Mouse (Mus musculus): ENCODE data around the gene Cd59a. TPM values are rescaled to one million over a fixed set of nuclear protein-coding genes. Genes with fewer than 3 reads are reported as not detected.
"Not testable (repeated sequence)": the region's sequence is repeated elsewhere in the genome, so short reads cannot be mapped to it uniquely, and the experiment has no call there.

Gene Cd59a
- polyA plus RNA-seq, 1 experiment from 2014 or later: 12.4 TPM

GRCm38 (mm10) chr2:104111170-104111797, 15.7 kb downstream of the Cd59a start:
- not testable (repeated sequence) for ATAC-seq (replicated peaks); H3K9ac ChIP-seq; H3K4me2 ChIP-seq; H3K27me3 ChIP-seq (replicated peaks); H3K27ac ChIP-seq; H3K36me3 ChIP-seq (replicated peaks); H3K4me1 ChIP-seq; H3K9me3 ChIP-seq; H3K4me3 ChIP-seq
- 100% methylated on average over 1 of the region's 1 CpGs for WGBS

- not testable (repeated sequence) for H3K4me3 ChIP-seq; H3K27ac ChIP-seq; H3K9ac ChIP-seq; H3K4me2 ChIP-seq; H3K4me1 ChIP-seq; H3K36me3 ChIP-seq (replicated peaks); H3K9me3 ChIP-seq; H3K27me3 ChIP-seq (replicated peaks); ATAC-seq (replicated peaks)
Measured at GRCm38 (mm10) chr2:104113563-104113962, 18.0 kb downstream of the Cd59a start.

- 79% methylated on average over 3 of the region's 3 CpGs for WGBS
- no peaks in the 10 kb centered on the region for H3K36me3 ChIP-seq (replicated peaks)
- no peaks in the 10 kb centered on the region for H3K4me1 ChIP-seq
- no peaks in the 10 kb centered on the region for H3K9me3 ChIP-seq
- no peak overlapping the region for H3K9ac ChIP-seq
- no peak for ATAC-seq (replicated peaks)
- H3K27ac ChIP-seq: no peak overlapping the region
- no peaks in the 10 kb centered on the region for H3K27me3 ChIP-seq (replicated peaks)
- H3K4me3 ChIP-seq: no peak overlapping the region
- no peak overlapping the region for H3K4me2 ChIP-seq
Measured at GRCm38 (mm10) chr2:104114898-104115297, 19.3 kb downstream of the Cd59a start.

- H3K4me3 ChIP-seq; H3K9me3 ChIP-seq; H3K36me3 ChIP-seq (replicated peaks); H3K27me3 ChIP-seq (replicated peaks); H3K4me1 ChIP-seq; ATAC-seq (replicated peaks); H3K27ac ChIP-seq; H3K4me2 ChIP-seq; H3K9ac ChIP-seq: not testable (repeated sequence)
Measured at GRCm38 (mm10) chr2:104117173-104117572, 21.6 kb downstream of the Cd59a start.

DNA sequence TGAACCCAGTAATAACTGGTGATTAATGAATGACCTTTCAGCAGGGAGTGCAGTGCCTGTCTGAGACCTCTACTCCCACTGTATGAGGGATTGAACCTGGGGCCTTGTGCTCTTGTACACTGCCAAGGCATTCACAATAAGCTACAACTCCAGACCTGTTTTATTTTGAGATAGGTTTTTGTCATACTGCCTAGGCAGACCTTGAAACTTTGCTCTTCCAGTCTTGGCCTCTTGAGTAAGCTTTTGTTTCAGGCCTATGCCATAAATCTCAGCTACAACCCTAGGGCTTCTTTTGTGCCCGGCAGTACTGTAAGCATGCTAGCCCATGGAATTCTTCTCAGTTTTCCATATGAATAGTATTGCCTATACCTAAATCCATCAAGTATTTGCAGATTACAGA, 23.5 kb downstream of the Cd59a start:
- H3K4me2 ChIP-seq: no peak overlapping the region
- H3K4me3 ChIP-seq: no peak overlapping the region
- no peaks in the 10 kb centered on the region for H3K36me3 ChIP-seq (replicated peaks)
- no peaks in the 10 kb centered on the region for H3K9me3 ChIP-seq
- H3K4me1 ChIP-seq: peaks cover 12% of the 10 kb centered on the region
- WGBS: 82% methylated on average over 1 of the region's 1 CpGs
- H3K27ac ChIP-seq: no peak overlapping the region
- H3K27me3 ChIP-seq (replicated peaks): no peaks in the 10 kb centered on the region
- H3K9ac ChIP-seq: no peak overlapping the region
- ATAC-seq (replicated peaks): no peak

- Histone ChIP-seq H3K4me2 (no peak overlapping the region), H3K4me1 (peaks cover 12% of the 10 kb centered on the region), H3K27ac (no peak overlapping the region), H3K9ac (no peak overlapping the region), H3K4me3 (no peak overlapping the region), H3K27me3 (replicated peaks) (0 out of 2 replicates have a peak, but pooled peaks cover 3% of the 10 kb centered on the region), H3K36me3 (replicated peaks) (no peaks in the 10 kb centered on the region), H3K9me3 (no peaks in the 10 kb centered on the region)
- 68% methylated on average over 6 of the region's 6 CpGs for WGBS
- ATAC-seq (replicated peaks): no peak
Measured at GRCm38 (mm10) chr2:104120312-104120711, 24.7 kb downstream of the Cd59a start.

DNA sequence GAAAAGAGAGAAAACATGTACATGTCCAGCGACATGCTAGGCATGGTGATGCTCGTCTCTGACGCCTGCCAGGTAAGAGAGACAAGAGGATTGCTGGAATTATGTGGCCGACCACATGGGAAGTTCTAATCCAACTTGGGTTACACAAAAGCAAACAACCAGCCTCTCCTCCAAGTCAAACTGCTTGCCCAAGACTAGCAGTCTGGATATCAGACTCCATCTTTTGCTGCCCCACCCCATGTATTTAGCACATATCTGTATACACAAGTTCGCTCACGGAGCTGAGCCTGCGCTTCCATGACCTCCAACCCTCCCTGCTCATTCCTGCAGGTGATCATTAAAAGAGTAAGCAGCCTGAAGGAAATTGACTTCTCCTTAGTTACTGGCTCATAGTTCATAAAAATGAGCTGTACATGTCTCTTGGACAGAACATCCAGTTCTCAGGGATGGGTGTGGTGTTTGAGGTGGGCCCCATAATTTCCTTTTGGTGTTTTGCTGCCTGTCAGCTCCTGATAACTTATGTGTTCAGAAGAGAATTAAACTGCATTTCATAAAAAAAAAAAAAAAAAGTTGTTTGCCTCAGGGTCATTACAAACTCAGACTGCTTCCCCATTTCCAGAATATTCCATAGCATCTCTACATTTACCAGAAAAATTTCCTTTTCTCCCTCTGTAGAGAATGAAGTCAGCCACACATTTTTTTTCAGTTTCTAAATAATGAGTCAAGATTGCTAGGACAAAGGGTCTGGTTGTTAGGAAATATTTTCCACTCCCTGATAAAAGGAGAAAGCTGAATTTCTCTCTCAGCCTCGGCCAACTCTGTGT, 26.3 kb downstream of the Cd59a start:
- H3K27me3 ChIP-seq (replicated peaks): 0 out of 2 replicates have a peak, but pooled peaks cover 3% of the 10 kb centered on the region
- no peaks in the 10 kb centered on the region for H3K36me3 ChIP-seq (replicated peaks)
- peak overlapping the region; percentile 72 for H3K4me3 ChIP-seq
- 82% methylated on average over 8 of the region's 8 CpGs for WGBS
- peak overlapping the region; percentile 42 for H3K27ac ChIP-seq
- H3K4me1 ChIP-seq: peaks cover 12% of the 10 kb centered on the region
- H3K9ac ChIP-seq: peak overlapping the region; percentile 64; the same call in 1 of the 2 replicates
- no peaks in the 10 kb centered on the region for H3K9me3 ChIP-seq
- no peak for ATAC-seq (replicated peaks)
- peak overlapping the region; percentile 82 for H3K4me2 ChIP-seq

- Histone ChIP-seq H3K4me2 (peak within 1 kb of the TSS; percentile 82), H3K4me1 (peaks cover 12% of the 10 kb centered on the region), H3K36me3 (replicated peaks) (no peaks in the 10 kb centered on the region), H3K27ac (peak within 1 kb of the TSS; percentile 42), H3K27me3 (replicated peaks) (0 out of 2 replicates have a peak, but pooled peaks cover 3% of the 10 kb centered on the region), H3K4me3 (peak within 1 kb of the TSS; percentile 72), H3K9me3 (no peaks in the 10 kb centered on the region), H3K9ac (peak within 1 kb of the TSS; percentile 64)
- WGBS: under 1% methylated on average over 74 of the region's 74 CpGs
- ATAC-seq (replicated peaks): peak; percentile 97
Measured at GRCm38 (mm10) chr2:104122505-104123378, 27.1 kb downstream of the Cd59a start, which contains the start of gene A930018P22Rik. Gene A930018P22Rik (plus strand): TSS chr2:104122769.

DNA sequence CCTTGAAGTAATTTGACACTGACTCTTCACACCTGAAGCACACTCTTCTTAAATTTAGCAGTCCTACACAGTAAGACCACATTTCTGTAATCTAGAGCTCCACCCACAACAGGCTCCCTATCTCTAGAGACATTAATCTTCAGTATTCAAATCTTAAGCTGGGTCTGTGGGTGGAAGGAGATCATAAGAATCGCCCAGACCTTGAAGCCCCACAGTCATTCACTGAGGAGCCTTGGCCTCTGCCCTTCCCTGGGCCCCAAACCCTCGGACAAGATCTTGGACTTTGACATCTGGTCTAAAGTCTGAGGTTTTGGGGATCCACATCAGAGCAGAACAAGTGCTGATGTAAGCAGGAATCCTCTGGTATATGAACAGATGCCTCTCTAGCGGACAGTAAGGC, 27.9 kb downstream of the Cd59a start:
- Histone ChIP-seq H3K4me1 (peaks cover 12% of the 10 kb centered on the region), H3K36me3 (replicated peaks) (no peaks in the 10 kb centered on the region), H3K9ac (no peak overlapping the region), H3K27me3 (replicated peaks) (0 out of 2 replicates have a peak, but pooled peaks cover 3% of the 10 kb centered on the region), H3K27ac (no peak overlapping the region), H3K9me3 (no peaks in the 10 kb centered on the region), H3K4me2 (peak overlapping the region; percentile 82), H3K4me3 (peak overlapping the region; percentile 72)
- 43% methylated on average over 3 of the region's 3 CpGs for WGBS
- ATAC-seq (replicated peaks): 0 out of 2 replicates have a peak, but pooled peaks have one; percentile 6

- 0 out of 2 replicates have a peak, but pooled peaks cover 3% of the 10 kb centered on the region for H3K27me3 ChIP-seq (replicated peaks)
- H3K27ac ChIP-seq: no peak overlapping the region
- H3K36me3 ChIP-seq (replicated peaks): no peaks in the 10 kb centered on the region
- H3K9ac ChIP-seq: no peak overlapping the region
- no peaks in the 10 kb centered on the region for H3K9me3 ChIP-seq
- 82% methylated on average over 5 of the region's 5 CpGs for WGBS
- no peak overlapping the region for H3K4me2 ChIP-seq
- H3K4me3 ChIP-seq: no peak overlapping the region
- no peak for ATAC-seq (replicated peaks)
- H3K4me1 ChIP-seq: peaks cover 12% of the 10 kb centered on the region
Measured at GRCm38 (mm10) chr2:104124071-104124470, 28.5 kb downstream of the Cd59a start.

DNA sequence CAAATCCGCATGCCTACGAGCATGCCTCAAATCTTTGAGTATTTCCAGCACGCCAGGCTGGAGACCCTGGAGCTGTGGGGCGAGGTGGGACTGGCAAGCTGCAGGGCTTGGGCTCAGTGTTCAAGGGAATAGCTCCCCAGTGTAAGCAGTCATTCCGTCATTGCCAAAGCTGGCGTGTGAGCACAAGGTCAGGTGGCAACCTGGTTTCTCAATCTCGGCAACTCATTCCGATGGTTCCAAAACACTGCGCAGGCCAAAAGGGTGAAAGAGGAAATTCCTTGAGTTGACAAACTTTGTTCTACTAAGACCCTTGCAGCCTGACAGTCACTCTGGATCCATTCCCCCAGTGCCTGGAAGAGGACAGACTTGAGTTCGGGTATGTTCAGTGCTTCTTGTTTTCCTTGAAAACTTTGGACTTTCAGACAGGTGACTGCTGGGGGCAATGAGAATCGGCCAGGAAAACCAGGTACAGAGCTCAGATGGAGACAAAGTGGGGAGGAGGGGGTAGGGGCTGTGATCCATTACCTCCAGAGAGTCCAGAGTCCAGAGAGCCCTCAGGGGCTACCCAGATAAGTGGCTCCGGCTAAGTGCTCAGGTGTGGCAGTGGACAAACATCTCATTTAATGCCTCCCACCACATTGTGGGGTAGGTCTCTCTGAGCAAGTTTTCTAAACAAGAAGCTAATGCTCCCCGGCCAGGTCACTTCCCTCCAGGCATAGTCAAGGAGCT, 33.4 kb downstream of the Cd59a start:
- Histone ChIP-seq H3K36me3 (replicated peaks) (no peaks in the 10 kb centered on the region), H3K4me2 (no peak overlapping the region), H3K27ac (no peak overlapping the region), H3K4me1 (no peaks in the 10 kb centered on the region), H3K9ac (no peak overlapping the region), H3K27me3 (replicated peaks) (0 out of 2 replicates have a peak, but pooled peaks cover 3% of the 10 kb centered on the region), H3K4me3 (no peak overlapping the region), H3K9me3 (no peaks in the 10 kb centered on the region)
- no peak for ATAC-seq (replicated peaks)
- 86% methylated on average over 13 of the region's 13 CpGs for WGBS
